Mouse (Mus musculus): Measurements from ENCODE around the gene Ece2. TPM values are rescaled to one million over a fixed set of nuclear protein-coding genes. Genes with fewer than 3 reads are reported as not detected.

Ece2 gene
- polyA plus RNA-seq, 1 experiment: 0.35 TPM

DNA sequence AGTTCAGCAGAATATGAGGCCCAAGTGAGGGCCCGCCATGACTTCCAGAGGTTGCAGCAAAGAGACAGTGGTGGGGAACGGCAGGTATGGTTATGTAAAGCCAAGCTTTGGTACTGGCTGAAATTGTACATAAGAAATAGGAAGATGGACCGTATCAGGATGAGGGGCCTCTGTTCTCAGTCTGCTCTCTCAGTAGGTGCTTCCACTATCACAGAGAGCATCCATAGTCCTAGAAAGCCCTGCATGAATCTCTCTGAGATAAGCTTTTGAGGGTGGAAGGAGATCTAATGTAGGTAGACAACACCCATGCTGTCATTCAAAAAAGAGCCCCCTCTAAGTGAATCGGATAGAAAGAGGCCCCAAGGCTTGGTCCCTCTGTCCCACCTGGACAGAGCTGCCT, 33.9 kb upstream of the Ece2 start:
- TF ChIP-seq CTCF (IDR thresholded peaks at IDR 0.05; ENCODE audit: control insufficient read depth, insufficient read depth, insufficient replicate concordance, low read depth, low read length) (no peak), POLR2A (IDR thresholded peaks at IDR 0.05; ENCODE audit: control insufficient read depth, low read depth, low read length) (no peak)
- Histone ChIP-seq H3K36me3 (ENCODE audit: control insufficient read depth, insufficient read depth, low read length) (no peaks in the 10 kb centered on the region), H3K27ac (ENCODE audit: control insufficient read depth, insufficient read depth, low read depth, low read length) (no peak overlapping the region), H3K4me1 (ENCODE audit: control insufficient read depth, insufficient read depth, low read length) (peaks cover 5% of the 10 kb centered on the region), H3K4me3 (ENCODE audit: control insufficient read depth, low read depth, low read length) (no peak overlapping the region), H3K27me3 (ENCODE audit: control insufficient read depth, insufficient read depth, low read length) (no peaks in the 10 kb centered on the region)

DNA sequence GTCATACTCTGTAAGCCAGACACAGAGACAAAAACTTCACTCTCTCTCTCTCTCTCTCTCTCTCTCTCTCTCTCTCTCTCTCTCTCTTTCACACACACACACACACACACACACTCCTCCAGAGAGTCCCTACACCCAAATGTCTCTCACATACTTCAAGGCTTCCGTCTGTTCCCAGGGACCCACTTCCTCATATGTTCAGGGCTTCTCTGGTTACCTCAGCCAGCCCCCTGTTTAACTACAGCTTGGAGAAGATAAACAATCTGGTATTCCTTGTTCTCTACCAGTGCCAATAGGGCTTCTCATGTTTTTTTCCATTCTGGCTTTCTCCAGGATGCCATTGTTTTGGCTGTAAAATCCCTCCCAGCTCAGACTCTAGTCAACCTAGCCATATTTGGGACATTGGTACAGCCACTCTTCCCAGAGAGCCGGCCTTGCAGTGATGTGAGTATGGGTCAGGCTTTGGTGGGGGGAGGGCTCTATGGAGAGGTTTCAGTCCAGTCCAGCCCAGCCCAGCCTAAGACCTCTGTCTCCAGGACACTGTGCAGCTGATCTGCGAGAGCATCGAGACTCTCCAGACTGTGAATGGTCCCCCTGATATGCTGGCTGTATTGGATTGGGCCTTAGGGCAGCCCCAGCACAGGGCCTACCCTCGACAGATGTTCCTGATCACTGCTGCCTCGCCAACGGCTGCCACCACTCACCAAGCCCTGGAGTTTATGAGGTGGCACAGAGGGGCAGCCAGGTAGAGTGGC, 32.8 kb upstream of the Ece2 start:
- Histone ChIP-seq H3K4me1 (ENCODE audit: control insufficient read depth, insufficient read depth, low read length) (peaks cover 3% of the 10 kb centered on the region; the same call in 1 of the 2 replicates), H3K27ac (ENCODE audit: control insufficient read depth, insufficient read depth, low read depth, low read length) (no peak overlapping the region), H3K4me3 (ENCODE audit: control insufficient read depth, low read depth, low read length) (no peak overlapping the region), H3K27me3 (ENCODE audit: control insufficient read depth, insufficient read depth, low read length) (no peaks in the 10 kb centered on the region), H3K36me3 (ENCODE audit: control insufficient read depth, insufficient read depth, low read length) (no peaks in the 10 kb centered on the region)
- TF ChIP-seq POLR2A (IDR thresholded peaks at IDR 0.05; ENCODE audit: control insufficient read depth, low read depth, low read length) (no peak), CTCF (IDR thresholded peaks at IDR 0.05; ENCODE audit: control insufficient read depth, insufficient read depth, insufficient replicate concordance, low read depth, low read length) (no peak)

DNA sequence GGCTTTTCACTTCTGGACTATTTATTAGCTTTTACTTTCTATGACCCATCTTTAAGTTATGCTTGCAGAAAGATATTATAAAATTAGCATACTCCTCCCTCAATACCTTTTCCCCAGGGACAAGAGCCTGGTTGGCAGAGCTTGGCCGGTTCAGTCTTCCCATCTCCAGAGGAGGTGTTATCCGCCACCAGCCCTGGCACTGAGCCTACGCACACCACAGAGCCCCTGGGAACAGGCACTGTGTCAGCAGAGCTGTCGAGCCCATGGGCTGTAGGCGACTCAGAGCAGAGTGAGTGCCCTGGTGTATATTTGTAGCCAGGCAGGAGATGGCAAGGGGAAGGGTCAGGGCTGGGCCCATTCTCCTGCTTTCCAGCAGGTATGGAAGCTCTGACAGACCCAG, 29.1 kb upstream of the Ece2 start:
- Histone ChIP-seq H3K4me1 (ENCODE audit: control insufficient read depth, insufficient read depth, low read length) (peaks cover 4% of the 10 kb centered on the region; the same call in 1 of the 2 replicates), H3K27me3 (ENCODE audit: control insufficient read depth, insufficient read depth, low read length) (no peaks in the 10 kb centered on the region), H3K36me3 (ENCODE audit: control insufficient read depth, insufficient read depth, low read length) (no peaks in the 10 kb centered on the region), H3K4me3 (ENCODE audit: control insufficient read depth, low read depth, low read length) (no peak overlapping the region), H3K27ac (ENCODE audit: control insufficient read depth, insufficient read depth, low read depth, low read length) (no peak overlapping the region)
- no peak for TF ChIP-seq POLR2A (IDR thresholded peaks at IDR 0.05; ENCODE audit: control insufficient read depth, low read depth, low read length)
- no peak for TF ChIP-seq CTCF (IDR thresholded peaks at IDR 0.05; ENCODE audit: control insufficient read depth, insufficient read depth, insufficient replicate concordance, low read depth, low read length)

DNA sequence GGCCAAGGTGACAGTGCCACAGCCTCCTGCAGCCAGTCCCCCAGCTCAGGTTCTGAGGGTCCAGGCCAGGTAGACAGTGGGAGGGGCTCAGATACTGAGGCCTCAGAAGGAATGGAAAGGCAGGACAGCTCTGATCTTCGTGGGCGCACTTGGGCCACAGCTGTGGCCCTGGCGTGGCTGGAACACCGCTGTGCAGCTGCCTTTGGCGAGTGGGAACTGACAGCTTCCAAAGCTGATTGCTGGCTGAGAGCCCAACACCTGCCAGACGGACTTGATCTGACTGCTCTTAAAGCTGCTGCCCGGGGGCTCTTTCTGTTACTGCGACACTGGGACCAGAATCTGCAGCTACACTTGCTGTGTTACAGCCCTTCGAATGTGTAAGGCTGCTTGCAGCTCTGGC, 24.9 kb upstream of the Ece2 start:
- H3K4me3 ChIP-seq (ENCODE audit: control insufficient read depth, low read depth, low read length): no peak overlapping the region
- peaks cover 4% of the 10 kb centered on the region; the same call in 1 of the 2 replicates for H3K4me1 ChIP-seq (ENCODE audit: control insufficient read depth, insufficient read depth, low read length)
- peaks cover 3% of the 10 kb centered on the region; the same call in 1 of the 2 replicates for H3K36me3 ChIP-seq (ENCODE audit: control insufficient read depth, insufficient read depth, low read length)

DNA sequence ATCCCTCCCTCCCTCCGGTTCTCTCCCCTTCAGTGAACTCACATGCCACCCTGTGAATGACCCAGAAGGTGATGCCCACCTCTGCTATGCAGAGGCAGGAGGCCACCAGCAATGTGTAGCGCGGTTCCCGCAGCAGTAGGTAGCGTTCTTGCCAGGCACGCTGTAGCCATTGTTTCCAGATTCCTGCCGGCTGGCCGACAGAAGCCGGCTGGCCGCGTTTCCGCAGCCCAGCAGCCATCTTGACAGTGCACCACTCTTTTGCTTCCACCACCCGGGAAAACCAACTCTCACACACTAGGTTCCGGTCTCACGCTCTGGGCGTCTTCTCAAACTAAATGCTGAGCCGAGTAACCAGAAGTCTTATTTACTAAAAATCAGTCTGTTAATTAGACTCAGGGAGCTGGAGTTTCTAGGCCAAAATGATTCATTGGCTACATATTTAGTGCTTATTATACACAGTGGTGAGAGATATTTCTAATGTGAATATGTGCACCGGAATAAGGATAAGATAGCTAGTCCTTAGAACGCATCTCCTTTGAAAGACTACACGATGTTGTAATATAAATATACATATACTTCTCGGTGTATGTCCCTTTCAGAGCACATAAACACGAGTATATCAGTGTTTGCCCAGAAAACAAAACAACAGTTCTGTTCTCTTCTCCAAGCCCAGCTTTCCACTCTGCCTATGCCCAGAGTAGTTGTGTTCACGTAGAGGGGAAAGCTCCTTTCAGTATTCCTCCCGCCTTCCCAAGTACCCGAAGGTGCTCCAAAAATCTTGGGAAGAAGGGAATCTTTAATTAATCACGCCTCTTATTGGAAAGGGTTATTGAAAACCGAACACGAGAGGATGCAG, 18.9 kb upstream of the Ece2 start:
- H3K4me3 ChIP-seq (ENCODE audit: control insufficient read depth, low read depth, low read length): peak overlapping the region; percentile 98
- H3K36me3 ChIP-seq (ENCODE audit: control insufficient read depth, insufficient read depth, low read length): peaks cover 3% of the 10 kb centered on the region; the same call in 1 of the 2 replicates
- peaks cover 10% of the 10 kb centered on the region for H3K4me1 ChIP-seq (ENCODE audit: control insufficient read depth, insufficient read depth, low read length)
- H3K27ac ChIP-seq (ENCODE audit: control insufficient read depth, insufficient read depth, low read depth, low read length): peak overlapping the region; percentile 84
- no peaks in the 10 kb centered on the region for H3K27me3 ChIP-seq (ENCODE audit: control insufficient read depth, insufficient read depth, low read length)
- TF ChIP-seq CTCF (IDR thresholded peaks at IDR 0.05; ENCODE audit: control insufficient read depth, insufficient read depth, insufficient replicate concordance, low read depth, low read length) (0 out of 2 replicates have a peak, but pooled peaks have one; percentile 9), POLR2A (IDR thresholded peaks at IDR 0.05; ENCODE audit: control insufficient read depth, low read depth, low read length) (peak; percentile 93)

More for the DNA sequence above, 24.9 kb upstream of the Ece2 start:
- no peak for TF ChIP-seq POLR2A (IDR thresholded peaks at IDR 0.05; ENCODE audit: control insufficient read depth, low read depth, low read length)
- no peak for TF ChIP-seq CTCF (IDR thresholded peaks at IDR 0.05; ENCODE audit: control insufficient read depth, insufficient read depth, insufficient replicate concordance, low read depth, low read length)
- Histone ChIP-seq H3K27ac (ENCODE audit: control insufficient read depth, insufficient read depth, low read depth, low read length) (no peak overlapping the region), H3K27me3 (ENCODE audit: control insufficient read depth, insufficient read depth, low read length) (no peaks in the 10 kb centered on the region)

DNA sequence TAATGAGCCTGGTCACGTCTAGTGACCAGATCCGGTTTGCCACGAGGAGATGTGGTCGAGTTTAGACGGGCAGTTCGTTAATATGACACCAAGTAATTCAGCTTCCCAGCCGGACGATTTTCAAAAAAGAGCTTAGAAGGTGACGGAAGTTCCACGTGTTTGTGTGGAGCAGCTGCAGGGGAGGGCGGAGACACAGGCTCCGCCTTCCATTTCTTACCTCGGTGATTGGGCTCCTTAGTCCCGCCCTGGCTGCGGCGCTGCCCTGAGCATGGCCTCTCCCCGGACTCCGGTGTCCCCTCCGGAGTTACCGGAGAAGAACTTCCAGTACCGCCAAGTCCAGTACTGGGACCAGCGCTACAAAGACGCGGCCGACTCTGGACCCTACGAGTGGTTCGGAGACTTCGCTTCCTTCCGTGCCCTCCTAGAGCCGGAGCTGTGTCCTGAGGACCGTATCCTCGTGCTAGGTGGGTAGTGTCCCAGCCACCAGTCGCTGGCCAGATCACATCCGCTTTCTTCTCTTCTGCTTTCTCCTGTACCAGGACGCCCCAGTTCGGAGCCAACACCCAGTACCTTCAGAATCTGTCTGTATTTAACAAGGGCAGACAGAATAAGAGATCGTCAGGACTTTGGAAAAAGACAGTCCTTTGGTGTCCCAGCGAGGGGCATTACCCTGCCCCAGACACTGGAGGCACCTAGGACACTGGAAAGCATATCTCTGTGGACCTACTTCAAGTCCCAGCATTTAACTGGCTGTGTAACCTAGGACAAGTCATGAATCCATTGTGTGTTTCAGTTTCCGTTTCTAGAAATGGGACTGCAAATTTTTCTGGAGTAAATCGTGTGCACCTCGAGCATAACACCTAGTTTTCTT, 18.0 kb upstream of the Ece2 start, which contains the start of the genes Eef1akmt4, Gm49333 and Alg3:
TSS of gene Eef1akmt4 (plus strand) at position 237 of the 871 bp plus-strand sequence.
TSS of gene Gm49333 (plus strand) at position 254 of the 871 bp plus-strand sequence.
TSS of gene Alg3 (minus strand) at position 379 of the 871 bp plus-strand sequence.
- peak within 1 kb of the TSS; percentile 98 for H3K4me3 ChIP-seq (ENCODE audit: control insufficient read depth, low read depth, low read length)
- H3K4me1 ChIP-seq (ENCODE audit: control insufficient read depth, insufficient read depth, low read length): peaks cover 10% of the 10 kb centered on the region
- H3K36me3 ChIP-seq (ENCODE audit: control insufficient read depth, insufficient read depth, low read length): peaks cover 3% of the 10 kb centered on the region; the same call in 1 of the 2 replicates
- TF ChIP-seq CTCF (IDR thresholded peaks at IDR 0.05; ENCODE audit: control insufficient read depth, insufficient read depth, insufficient replicate concordance, low read depth, low read length) (no peak), POLR2A (IDR thresholded peaks at IDR 0.05; ENCODE audit: control insufficient read depth, low read depth, low read length) (peak; percentile 32; the same call in 1 of the 2 replicates)
- peak within 1 kb of the TSS; percentile 84 for H3K27ac ChIP-seq (ENCODE audit: control insufficient read depth, insufficient read depth, low read depth, low read length)
- no peaks in the 10 kb centered on the region for H3K27me3 ChIP-seq (ENCODE audit: control insufficient read depth, insufficient read depth, low read length)

Measured in testis, adult 2 months (tissue).